Mouse (Mus musculus): ENCODE data around the gene Fam160a2.
"Not testable (repeated sequence)": the region's sequence is repeated elsewhere in the genome, so short reads cannot be mapped to it uniquely, and the experiment has no call there.

Gene Fam160a2

GRCm38 (mm10) chr7:105394606-105395005, 5.2 kb downstream of the Fam160a2 start:
- DNase-seq (ENCODE audit: low spot score): no peak

GRCm38 (mm10) chr7:105390236-105390635, 9.6 kb downstream of the Fam160a2 start:
- no peak for DNase-seq (ENCODE audit: low spot score)

- DNase-seq (ENCODE audit: low spot score): no peak
Measured at GRCm38 (mm10) chr7:105387696-105388095, 12.2 kb downstream of the Fam160a2 start.

GRCm38 (mm10) chr7:105380329-105380728, 19.5 kb downstream of the Fam160a2 start:
- no peak for DNase-seq (ENCODE audit: low spot score)

- DNase-seq (ENCODE audit: low spot score): no peak
Measured at GRCm38 (mm10) chr7:105374866-105375265, 25.0 kb downstream of the Fam160a2 start, which contains the start of gene Gm5901. TSS of gene Gm5901 (plus strand) at chr7:105375038.

- DNase-seq (ENCODE audit: low spot score): no peak
Measured at GRCm38 (mm10) chr7:105373976-105374375, 25.9 kb downstream of the Fam160a2 start.

- no peak for DNase-seq (ENCODE audit: low spot score)
Measured at GRCm38 (mm10) chr7:105373509-105373908, 26.3 kb downstream of the Fam160a2 start.

- no peak for DNase-seq (ENCODE audit: low spot score)
Measured at GRCm38 (mm10) chr7:105372912-105373311, 26.9 kb downstream of the Fam160a2 start.

- DNase-seq (ENCODE audit: low spot score): no peak
Measured at GRCm38 (mm10) chr7:105368521-105368920, 31.3 kb downstream of the Fam160a2 start.

- no peak for DNase-seq (ENCODE audit: low spot score)
Measured at GRCm38 (mm10) chr7:105367930-105368329, 31.9 kb downstream of the Fam160a2 start, which contains the start of gene Olfr692. TSS of gene Olfr692 (plus strand) at chr7:105368230.

GRCm38 (mm10) chr7:105367268-105367667, 32.6 kb downstream of the Fam160a2 start:
- DNase-seq (ENCODE audit: low spot score): no peak

GRCm38 (mm10) chr7:105361713-105362112, 38.1 kb downstream of the Fam160a2 start:
- no peak for DNase-seq (ENCODE audit: low spot score)

GRCm38 (mm10) chr7:105356487-105356886, 43.4 kb downstream of the Fam160a2 start:
- not testable (repeated sequence) for DNase-seq (ENCODE audit: low spot score)

GRCm38 (mm10) chr7:105356064-105356463, 43.8 kb downstream of the Fam160a2 start:
- not testable (repeated sequence) for DNase-seq (ENCODE audit: low spot score)

- DNase-seq (ENCODE audit: low spot score): no peak
Measured at GRCm38 (mm10) chr7:105342752-105343151, 57.1 kb downstream of the Fam160a2 start.

GRCm38 (mm10) chr7:105342170-105342569, 57.7 kb downstream of the Fam160a2 start, which contains the start of gene Olfr691:
TSS of gene Olfr691 (minus strand) at chr7:105342270.
- no peak for DNase-seq (ENCODE audit: low spot score)

- no peak for DNase-seq (ENCODE audit: low spot score)
Measured at GRCm38 (mm10) chr7:105334004-105334403, 65.8 kb downstream of the Fam160a2 start, which contains the start of gene Olfr690. TSS of gene Olfr690 (minus strand) at chr7:105334104.

- DNase-seq (ENCODE audit: low spot score): no peak
Measured at GRCm38 (mm10) chr7:105325302-105325701, 74.6 kb downstream of the Fam160a2 start.
